Mouse (Mus musculus) liver, postnatal 0 days (tissue): ENCODE data around the gene Nbea.
A peak's percentile ranks its signal among the peaks of the same experiment; 100 is the strongest.

ENCODE experiments used
- CTCF ChIP-seq: sonication (generic); IDR thresholded peaks from 2 replicates; pipeline ENCODE4 v1.5.1; 2016; ENCODE audit warnings: antibody characterized with exemption, low read depth
- EP300 ChIP-seq: IDR thresholded peaks from 2 replicates; pipeline ENCODE4 v1.6.1; 2016; ENCODE audit warnings: antibody characterized with exemption, low read depth, mild to moderate bottlenecking

- peak; percentile 84 for TF ChIP-seq CTCF
- TF ChIP-seq EP300 = no peak
These were observed 175.5 kb downstream of the Nbea start for GRCm38 (mm10) chr3:56007991-56008390.
